Mouse (Mus musculus) gastrocnemius, postnatal 4 days (tissue): ENCODE results near the gene Kif19a. TPM values are rescaled to one million over a fixed set of nuclear protein-coding genes. Genes with fewer than 3 reads are reported as not detected.

Experiments used
- DNase-seq, 2 experiments: peaks; one replicate each; pipeline ENCODE4 v3.0.0; 2021 to 2022; ENCODE audit warnings: low spot score in 2 of 2, mixed read lengths in 2 of 2
- total RNA-seq, 2 experiments: library from RNA; stranded (reverse); gene quantifications; 2 replicates each; pipeline ENCODE4 v1.2.3; 2021

The Kif19a gene
- total RNA-seq, 2 experiments from 2014 or later, result 3.4 to 5.6 TPM

DNA sequence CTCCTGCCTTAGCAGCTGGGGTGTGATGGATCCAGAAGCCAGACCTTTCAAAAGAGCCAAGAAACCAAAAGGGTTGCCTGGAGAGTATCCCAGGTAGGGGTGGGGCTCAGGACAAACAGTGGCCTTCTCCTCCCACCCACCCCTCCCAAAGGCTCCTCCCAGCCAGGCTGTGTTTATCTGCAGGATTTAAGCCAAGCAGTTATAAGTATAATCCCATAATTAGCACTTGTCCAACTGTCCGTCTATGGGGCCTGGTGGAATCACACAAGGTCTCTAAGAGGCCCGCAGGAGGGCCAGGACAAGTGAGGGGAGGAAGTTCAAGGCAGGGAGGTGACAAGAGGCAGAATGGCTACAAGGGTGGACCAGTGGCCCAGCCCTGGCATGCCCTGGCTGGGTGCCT is 6.7 kb downstream of the Kif19a start:
- no peak for DNase-seq

DNA sequence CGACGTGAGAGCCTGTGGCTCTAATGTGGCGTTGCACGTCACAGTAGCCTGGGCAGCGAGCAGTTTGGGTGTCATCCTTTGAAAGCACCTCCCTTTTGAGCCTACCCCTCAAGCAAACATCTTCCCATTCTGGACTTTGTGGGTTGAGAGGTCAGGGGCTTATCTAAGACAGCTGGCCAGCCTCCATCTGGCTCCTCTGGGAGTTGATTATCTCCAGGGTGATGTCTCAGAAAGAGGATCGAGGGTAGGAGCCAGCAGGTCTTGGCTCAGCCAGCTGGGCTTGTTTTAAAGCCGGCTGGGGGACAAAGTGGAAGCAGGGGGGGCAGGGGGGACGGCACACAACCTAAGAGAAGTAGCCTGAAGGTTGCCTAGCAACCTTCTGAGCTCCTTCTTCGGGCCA is 14.9 kb downstream of the Kif19a start:
- DNase-seq, result no peak

DNA sequence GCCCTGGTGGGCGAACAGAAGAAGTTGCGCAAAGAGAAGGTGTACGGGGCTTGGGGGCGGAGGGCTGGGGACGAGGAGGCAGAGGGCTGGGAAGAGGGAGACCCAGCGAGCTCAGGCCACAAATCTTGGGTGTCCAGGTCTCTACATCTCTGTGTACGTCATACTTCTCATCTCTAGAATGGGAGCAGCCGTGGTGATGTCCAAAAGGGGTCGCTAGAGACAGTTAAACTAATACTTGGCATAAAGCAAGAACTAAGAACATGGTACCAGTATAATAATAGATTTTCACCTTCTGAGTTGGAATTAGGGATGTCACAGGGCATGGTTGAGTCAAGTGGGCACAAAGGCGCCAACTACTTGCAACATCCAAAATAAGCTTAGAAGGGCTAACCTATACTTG is 20.7 kb downstream of the Kif19a start:
- no peak for DNase-seq

DNA sequence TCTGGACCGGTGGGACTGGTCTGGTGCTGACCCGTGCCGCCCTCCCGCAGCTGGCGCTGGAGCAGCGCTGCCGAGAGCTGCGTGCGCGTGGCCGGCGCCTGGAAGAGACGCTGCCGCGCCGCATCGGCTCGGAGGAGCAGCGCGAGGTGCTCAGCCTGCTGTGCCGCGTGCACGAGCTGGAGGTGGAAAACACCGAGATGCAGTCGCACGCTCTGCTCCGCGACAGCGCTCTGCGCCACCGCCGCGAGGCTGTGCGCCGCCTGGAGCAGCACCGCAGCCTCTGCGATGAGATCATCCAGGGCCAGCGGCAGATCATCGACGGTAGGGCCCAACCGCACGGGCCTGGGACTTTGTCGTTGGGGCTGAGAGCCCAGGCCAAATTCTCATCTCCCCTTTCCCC is 21.1 kb downstream of the Kif19a start:
- no peak for DNase-seq

DNA sequence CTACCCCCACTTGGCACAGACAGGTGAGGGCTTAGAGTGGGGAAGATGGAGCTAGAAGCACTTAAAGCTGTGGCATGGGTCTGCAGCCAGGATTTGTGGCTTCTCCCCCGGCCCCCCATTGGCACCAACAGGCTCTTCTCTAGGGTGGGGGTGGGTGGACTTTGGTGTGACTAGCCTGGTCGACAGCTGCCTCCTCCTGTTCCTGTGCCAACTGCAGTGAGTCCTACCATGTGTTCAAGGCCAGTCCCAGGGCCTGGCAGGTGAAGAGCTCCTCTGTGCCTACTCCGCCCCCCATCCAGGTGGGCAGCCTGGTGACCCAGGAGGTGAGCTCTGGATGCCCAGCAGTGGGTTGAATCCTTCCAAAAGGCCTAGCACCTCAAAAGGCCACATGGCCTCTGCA is 22.4 kb downstream of the Kif19a start:
- no peak for DNase-seq

DNA sequence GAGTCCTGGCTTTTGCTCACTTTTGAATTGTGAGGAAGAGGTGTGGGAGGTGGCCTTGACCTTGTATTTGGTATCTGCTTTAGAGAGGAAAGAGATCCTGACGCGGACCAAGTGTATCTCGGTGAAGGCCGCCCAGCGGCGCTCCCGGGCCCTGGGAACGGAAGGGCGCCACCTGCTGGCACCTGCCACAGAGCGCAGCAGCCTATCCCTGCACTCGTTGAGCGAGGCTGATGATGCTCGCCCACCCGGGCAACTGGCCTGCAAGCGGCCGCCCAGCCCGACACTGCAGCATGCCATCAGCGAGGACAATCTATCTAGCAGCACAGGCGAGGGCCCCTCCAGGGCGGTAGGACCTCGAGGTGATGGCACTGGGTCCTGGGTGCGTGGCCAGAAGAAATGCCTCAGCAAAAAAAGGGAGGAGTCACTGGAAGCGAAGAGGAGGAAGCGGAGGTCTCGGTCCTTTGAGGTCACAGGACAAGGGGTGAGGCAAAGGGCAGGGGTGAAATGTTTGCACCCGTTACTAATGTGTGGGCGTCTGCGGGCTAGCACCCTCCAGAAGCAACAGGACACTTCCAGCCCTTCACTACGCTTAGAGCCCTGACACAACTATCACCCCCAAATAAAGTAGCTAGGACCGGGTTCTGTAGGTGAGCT is 24.0 kb downstream of the Kif19a start:
- DNase-seq, result peak; percentile 80 to 88

DNA sequence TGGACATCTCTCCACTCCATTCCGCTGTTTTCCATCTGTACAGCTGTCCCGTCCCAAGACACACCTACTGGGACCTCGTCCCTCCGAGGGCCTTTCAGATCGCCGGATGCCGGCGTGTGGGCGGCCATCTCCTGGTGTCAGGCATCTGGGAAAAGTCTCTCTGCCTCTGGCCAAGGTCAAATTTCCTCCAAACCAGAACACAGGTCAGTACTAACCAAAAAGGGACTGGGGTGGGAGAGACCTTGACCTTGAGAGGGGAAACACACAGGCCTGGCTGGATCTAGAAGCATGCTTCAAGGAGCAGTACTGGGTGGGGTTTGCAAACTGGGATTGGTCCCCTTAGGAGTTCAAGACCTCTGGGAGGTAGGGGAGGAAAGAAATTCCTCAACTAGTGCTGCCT is 24.5 kb downstream of the Kif19a start:
- no peak for DNase-seq

DNA sequence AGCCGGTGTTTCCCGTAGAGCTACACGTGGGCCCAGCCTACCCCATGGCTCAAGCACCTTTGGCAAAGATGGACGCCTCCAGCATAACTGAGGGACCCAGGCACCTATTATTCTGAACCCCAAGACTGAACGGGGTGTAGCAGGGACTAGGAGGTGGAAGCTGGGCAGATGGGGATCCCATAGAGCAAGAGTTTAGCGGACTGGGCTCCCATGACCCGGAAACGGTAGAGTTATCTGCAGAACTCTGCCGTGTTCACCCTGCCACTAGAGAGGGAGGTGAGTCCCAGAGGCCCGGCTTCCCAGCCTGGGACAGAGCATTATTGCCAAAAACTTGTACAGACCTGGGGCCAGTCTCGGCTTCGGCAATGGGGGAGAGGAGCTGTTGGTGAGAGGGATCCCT is 25.0 kb downstream of the Kif19a start:
- no peak for DNase-seq

DNA sequence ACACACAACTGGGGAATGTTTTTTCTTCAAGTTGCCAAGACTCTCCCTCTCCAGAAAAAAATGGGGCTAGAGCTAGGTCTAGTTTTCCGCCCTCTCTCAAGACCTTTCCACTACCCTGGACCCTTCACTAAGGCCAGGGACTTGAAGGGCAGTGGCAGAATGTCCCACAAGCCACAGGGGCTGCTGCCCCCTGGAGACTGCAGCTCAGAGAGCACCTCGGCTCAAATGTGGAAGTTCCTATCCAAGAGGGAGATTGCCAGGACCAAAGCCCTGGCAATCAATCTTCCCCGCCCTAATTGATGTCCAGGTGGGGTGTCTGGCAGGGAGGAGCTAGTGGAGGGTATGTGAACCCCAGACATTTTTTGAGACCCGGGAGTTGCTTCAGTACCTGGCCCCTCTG is 25.7 kb downstream of the Kif19a start:
- DNase-seq, result no peak

DNA sequence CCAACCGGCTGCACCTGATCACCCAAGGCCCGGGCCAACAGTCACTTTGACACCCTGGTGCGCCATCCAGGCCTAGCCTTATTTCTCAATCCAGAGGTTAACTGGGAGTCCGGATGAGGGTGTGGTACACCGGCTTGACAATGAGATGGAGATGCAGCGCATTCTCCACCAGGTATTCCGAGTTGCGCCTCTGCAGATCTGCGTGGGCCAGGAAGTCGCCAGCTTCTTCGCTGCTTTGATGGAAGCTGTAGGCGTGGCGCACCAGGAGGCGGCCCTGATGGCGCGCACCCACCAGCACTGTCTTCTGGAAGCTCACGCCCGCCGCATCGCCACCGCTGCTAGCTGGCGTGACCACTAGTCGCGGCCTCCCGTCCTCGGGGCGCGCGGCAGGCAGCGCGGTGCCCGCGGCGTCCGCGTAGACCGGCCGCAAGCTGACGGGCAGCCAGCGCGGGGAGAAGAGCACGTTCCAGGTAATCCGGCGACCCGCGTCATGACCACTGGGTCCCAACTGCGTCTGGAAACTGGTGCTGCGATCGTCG is 26.2 kb downstream of the Kif19a start:
- DNase-seq, result no peak

DNA sequence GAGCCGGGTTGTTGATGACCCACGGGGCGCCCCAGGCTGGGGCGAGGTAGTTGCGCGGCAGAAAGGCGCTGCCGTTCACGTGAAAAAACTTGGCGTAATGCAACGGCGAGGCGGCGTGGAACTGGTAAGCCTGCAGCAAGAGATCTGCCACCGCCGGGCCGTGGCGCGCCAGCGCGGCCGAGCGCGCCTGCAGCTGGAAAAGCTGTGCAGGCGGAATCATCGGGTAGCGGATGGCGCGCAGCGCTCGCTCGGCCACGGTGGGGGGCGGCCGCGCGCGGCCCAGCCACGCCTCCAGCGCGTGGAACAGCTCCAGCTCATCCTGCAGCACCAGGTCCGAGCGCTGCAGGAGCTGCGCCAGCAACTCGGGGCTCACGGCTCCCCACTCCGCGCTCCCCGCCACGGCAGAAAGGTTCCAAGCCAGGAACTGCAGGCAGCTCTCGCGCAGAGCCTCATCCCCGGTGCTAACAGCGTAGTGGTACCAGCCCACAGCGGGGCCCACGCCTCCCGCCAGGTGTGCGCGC is 26.8 kb downstream of the Kif19a start:
- DNase-seq, result no peak

DNA sequence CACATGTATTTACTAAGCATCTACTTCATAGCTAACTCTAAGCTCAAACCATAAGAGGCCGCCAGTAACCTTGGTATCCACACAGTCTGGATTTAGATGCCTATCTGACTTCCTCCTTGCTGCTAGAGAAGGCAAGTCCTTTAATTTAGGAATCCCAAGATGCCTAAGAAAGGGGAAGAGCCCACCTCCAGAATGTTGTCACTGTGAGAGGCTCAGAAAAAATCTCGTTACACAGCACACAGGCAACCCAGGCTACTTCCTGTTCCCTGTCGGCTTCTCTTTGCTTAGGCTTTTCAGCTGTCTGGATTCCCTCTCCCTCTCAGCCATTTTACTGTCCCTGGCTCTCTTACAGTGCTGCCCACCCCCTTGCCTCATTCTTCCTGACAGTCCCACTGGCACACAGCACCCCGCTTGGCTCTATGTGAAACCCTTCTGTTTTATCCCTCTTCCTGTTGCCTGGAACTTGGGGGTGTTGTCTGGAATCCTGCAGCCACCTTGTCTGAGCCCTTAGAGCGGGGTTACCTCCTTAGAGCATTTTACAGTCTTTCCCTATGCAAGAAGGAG is 27.8 kb downstream of the Kif19a start:
- DNase-seq, result no peak

DNA sequence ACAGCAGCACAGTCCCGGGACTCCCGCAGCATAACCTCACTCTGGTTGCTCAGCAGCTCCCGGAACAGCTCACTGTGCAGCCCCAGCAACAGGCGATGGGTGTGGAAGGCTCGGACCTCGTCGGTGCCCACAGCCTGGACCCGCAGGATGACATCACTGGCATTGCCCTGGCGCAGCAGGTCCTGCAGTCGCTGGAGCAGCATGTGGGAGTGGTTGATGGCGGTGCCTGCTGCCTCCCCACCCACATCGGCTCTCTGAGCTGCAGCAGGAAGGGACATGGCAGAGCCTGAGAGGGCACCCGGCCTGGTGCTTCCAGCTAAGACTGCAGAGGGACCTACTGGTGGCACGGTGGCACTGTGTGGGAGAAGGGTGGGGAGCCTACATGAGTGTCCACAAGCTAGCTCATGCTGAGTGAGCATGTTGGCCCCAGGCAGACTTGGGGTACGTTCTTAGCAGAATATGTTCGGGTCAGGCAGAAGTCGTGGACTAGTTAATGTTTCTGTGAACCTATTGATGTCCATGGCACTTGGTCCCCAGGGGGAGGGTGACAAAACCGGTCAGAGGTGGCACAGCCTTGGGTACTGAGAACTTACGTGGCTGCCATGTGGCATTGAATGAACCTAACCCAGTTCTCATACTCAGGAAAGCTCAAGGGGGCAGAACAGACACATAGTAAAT is 28.8 kb downstream of the Kif19a start:
- no peak for DNase-seq

DNA sequence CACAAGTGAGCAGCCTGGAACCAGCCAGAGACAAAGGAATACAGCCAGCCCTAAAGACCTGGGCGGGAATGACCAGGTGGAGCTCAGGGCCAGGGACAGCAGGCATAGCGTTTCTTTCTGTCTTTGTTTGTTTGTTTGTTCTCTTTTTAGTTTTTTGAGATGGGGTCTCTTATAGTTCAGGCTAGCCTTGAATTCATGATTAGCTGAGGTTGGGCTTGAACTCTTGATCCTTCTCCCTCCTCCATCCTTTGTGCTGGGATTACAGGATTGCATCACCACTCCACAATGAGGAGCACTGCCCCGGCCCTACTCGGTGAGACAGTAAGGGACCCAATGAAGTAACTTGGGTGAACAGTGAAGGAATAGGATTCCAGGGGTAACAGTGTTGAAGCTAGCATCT is 29.5 kb downstream of the Kif19a start:
- no peak for DNase-seq

DNA sequence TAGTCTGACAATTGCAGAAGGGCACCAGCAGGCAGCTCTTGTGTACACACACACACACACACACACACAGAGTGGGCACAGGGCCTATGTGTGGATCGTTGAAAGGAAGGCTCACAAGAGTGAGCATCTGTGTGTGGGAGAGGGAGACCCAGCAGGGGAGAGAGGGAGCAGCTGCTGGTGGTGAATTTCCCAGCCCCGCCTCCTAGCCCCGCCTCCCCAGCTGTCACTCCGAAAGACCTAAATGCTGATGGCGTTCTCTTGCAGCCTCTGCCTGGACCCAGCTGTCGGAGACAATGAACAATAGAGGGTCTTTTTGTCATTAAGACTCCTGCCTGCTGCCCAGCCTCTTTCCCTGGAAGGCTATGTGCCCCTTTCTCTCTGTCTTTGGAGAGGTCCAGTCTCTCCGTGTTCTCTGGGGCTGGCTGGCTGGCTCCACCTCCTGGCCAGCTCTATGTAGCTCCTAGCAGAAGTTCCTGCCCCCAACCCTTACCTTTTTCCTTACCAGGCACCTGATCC is 30.1 kb downstream of the Kif19a start:
- DNase-seq, result peak in 1 of 2 experiments; percentile 68

DNA sequence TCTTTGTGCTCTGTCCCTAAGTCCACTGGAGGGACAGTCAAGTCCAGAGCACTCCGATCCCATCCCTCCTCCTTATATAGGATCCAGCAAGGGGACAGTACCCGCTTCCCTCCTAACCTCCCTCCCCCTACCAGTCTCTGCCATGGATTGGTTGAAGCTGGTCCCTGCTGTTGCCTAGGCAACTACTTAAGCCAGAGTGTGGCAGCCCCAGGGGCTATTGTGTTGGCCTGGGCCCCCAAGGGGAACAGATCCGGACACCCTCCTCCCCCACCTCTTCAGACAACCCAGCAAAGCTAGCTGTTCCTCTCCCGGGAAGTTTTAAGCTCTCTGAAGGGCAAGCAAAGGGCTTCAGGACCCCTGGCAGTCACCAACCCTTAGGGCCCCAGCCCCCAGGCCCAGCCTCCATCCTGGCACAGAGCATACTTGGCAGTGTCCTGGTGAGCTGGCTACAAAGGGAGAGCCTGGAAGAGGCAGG is 30.7 kb downstream of the Kif19a start, which contains the start of gene Btbd17:
TSS of gene Btbd17 (minus strand) at position 98 of the 475 bp plus-strand sequence.
- no peak for DNase-seq

DNA sequence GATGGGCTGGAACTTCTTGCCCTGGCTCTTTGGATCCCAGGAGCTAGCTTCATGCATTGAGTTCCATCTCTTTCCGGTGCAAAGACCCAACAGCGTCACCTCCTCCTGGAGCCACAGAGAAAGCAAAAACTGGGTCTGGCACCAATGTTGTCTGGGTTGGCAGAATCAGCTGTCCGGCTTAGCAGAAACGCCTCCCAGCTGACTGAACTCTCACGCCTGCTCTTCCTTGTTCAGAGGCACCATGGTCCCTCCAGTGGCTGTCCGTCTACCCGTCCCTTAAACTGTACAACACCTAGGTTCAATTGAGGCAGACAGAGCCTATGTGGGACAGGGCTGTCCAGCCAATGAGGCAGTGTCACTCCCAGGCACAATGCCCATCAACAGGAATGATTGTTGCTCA is 32.0 kb downstream of the Kif19a start:
- DNase-seq, result no peak

DNA sequence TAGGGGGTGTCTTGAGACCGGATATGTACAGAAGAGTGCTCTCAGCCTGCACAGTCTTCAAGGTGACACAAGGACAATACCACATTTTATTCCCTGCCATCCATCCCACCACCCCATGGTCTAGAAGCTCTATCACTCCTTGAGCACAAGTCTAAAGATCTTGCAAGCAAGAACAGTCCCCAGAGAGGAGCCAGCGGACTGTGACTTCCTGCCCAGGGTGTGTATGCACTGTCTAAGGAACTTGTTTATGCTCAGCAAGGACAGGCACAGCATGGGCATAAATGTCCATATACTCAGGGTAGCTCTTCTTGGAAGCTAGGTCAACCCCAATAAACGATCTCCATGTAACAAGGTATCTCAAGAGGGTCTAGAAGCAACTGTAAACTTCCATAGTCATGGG is 32.8 kb downstream of the Kif19a start:
- DNase-seq, result no peak

DNA sequence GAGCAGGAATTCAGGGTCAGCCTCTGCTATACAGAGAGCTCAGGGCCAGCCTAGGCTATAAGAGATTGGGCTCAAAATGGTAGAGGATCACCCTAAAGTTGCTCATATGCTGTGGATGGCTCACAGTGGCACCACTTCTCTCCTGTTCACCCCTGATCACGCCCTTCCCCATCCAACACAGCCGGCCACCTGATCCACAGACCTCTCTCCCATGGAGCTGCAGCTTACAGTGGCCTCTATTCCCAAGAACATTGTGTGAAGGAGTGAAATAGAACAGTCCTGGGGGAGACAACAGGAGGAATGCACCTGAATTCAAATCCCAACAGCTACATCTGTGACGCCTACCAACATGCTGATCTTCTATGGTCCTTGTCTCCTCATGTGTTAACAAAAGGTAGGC is 33.4 kb downstream of the Kif19a start, which contains the start of gene Gpr142:
TSS of gene Gpr142 (plus strand) at position 301 of the 400 bp plus-strand sequence.
- no peak for DNase-seq

DNA sequence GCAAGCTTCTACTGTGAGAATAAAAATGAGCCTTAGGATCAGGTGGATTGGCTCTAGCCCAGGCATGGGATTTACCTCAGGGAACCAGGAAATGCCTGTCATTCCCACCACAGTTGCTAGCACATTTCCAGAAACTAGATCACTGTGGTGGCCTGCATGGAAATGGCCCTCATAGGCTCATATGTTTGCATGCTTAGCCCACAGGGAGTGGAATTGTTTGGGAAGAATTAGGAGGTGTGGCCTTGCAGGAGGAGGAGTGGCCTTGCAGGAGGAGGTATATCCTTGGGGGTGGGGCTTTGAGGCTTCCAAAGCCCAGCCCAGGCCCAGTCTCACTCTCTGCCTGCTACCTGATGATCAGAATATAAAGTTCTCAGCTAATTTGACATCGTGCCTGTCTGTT is 36.7 kb downstream of the Kif19a start:
- no peak for DNase-seq

DNA sequence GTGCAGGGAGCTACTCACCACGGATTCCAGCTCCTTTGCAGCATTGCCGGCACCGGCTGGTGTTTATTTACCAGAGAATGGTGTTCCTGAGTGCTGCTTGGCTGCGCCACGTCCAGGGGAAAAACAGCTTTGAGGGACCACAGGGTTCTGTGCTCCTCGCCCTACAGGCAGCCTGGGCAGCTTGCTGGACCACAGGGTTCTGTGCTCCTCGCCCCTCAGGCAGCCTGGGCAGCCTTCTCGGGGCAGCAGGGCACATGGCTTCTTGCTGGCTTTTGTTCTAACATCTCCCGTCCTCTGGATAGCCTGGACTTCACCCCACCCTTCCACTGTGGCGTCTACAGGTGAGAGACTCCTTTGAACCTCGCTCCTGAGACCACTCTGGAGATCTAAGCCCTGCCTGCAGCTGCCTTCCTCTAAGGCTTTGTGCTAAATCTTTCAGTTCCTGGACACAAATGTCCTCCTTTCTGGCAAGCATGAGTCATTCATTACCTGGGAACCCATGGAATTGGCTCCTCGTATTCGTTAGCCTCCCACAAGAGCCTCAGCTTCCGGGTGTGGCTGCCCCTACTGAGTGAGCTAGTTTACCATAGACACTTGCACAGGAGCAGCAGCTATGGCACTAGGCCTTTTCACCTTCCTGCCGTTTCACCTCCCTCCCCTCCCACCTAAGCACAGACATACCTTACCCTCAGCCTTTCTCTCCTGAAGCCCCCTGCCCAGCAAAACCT is 37.5 kb downstream of the Kif19a start:
- DNase-seq, result no peak
